Mouse (Mus musculus): ENCODE measurements around the gene Csf1. TPM values are rescaled to one million over a fixed set of nuclear protein-coding genes. Genes with fewer than 3 reads are reported as not detected.

Csf1 gene
- 46.3 and 50.4 TPM in 2 replicates for polyA plus RNA-seq (2012; rRNA removed)

DNA sequence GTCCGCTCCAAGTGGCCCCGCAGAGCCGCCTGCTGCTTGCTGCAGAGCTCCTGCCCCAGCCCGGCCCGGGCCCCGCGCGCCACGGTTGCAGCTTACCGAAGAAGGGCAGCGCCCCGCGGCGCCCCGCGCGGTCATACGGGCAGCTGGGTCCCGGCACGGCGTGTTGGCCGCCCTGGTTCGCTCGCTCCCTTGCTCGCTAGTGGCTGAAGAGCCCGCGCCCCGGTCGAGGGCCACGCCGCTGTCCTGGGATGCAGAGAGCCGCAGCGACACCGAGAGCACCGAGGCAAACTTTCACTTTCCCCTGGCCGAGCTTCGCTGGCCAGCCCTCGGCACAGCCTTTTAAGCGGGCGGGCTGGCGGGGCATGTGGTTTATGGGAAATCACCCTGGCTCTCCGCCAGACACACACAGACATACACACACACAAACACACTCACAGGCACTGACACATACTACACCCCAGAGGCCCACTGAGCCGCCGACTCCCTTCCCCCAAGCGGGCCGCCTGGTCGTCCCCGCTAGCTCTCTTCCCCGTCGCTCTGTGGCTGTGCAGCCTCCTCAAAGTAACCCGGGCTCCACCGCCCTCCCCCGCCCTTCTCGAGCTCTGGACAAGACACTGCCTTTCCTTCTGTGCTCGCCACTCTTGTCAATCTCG is at the start of gene Csf1:
Csf1 (minus strand) TSS at position 541 of the 653 bp plus-strand sequence.
- 1% methylated on average over 56 of the region's 56 CpGs for WGBS
- TF ChIP-seq POLR2A (IDR thresholded peaks at IDR 0.05; ENCODE audit: low read depth, low read length) = no peak; the same call in 1 of the 2 replicates
- no peak for TF ChIP-seq CTCF (IDR thresholded peaks at IDR 0.05; ENCODE audit: extremely low read depth, insufficient read depth, insufficient read length, insufficient replicate concordance)
- H3K27me3 ChIP-seq (ENCODE audit: control insufficient read depth, insufficient read depth, low read length) = no peaks in the 10 kb centered on the region

DNA sequence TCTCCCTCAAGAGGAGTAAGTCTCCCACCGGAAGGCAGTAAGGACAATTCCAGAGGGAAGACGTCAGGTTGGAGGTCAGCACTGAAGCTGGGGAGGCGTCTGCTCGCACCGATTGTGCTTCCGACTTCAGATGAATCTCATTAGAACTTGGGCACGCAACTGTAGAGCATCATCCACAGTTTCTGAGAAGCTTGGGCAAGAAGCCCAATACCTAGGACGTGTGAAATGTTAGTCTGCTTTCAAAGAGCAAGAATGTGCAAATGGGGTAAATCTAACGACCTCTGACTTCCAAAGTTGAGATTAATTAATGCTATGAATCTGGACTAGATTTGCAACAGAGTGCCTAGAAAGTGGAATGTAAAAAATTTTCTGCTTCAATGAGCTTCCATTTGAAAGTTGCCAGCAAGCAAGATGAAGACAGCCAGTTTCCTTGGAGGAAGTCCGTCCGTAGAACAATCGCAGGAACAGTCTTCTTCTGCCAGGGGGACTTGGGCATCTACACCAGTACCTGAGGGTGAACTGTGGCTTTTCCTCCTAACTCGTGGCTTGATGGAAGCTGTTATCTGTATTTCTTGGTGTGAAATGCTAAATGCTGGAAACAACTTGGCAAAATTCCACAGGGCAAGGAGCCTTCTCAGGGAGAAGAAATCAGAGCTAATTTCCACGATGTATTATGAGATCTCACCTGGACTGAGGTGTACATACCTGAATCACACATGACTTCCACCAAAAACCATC is 47.9 kb upstream of the Csf1 start:
- Histone ChIP-seq H3K36me3 (ENCODE audit: control insufficient read depth, insufficient read depth, low read length) (no peaks in the 10 kb centered on the region), H3K27ac (ENCODE audit: insufficient read depth, low read length) (no peak overlapping the region), H3K4me1 (ENCODE audit: control insufficient read depth, insufficient read depth, insufficient read length) (no peaks in the 10 kb centered on the region), H3K4me3 (ENCODE audit: extremely low read depth, insufficient read depth, insufficient read length) (no peak overlapping the region), H3K27me3 (ENCODE audit: control insufficient read depth, insufficient read depth, low read length) (no peaks in the 10 kb centered on the region)
- DNase-seq (ENCODE audit: low read depth in 1 of 2, low spot score in 2 of 2) = no peak
- WGBS = 83% methylated on average over 14 of the region's 14 CpGs
- TF ChIP-seq CTCF (IDR thresholded peaks at IDR 0.05; ENCODE audit: extremely low read depth, insufficient read depth, insufficient read length, insufficient replicate concordance) (no peak), POLR2A (IDR thresholded peaks at IDR 0.05; ENCODE audit: low read depth, low read length) (no peak)

More for the DNA sequence above, at the start of gene Csf1:
- peak within 1 kb of the TSS; percentile 77 for H3K4me3 ChIP-seq (ENCODE audit: extremely low read depth, insufficient read depth, insufficient read length)
- no peaks in the 10 kb centered on the region; the same call in 1 of the 2 replicates for H3K36me3 ChIP-seq (ENCODE audit: control insufficient read depth, insufficient read depth, low read length)
- H3K27ac ChIP-seq (ENCODE audit: insufficient read depth, low read length) = peak within 1 kb of the TSS; percentile 58
- H3K4me1 ChIP-seq (ENCODE audit: control insufficient read depth, insufficient read depth, insufficient read length) = peaks cover 5% of the 10 kb centered on the region; the same call in 1 of the 2 replicates
- DNase-seq (ENCODE audit: low read depth in 1 of 2, low spot score in 2 of 2) = peak; percentile 32 to 62

DNA sequence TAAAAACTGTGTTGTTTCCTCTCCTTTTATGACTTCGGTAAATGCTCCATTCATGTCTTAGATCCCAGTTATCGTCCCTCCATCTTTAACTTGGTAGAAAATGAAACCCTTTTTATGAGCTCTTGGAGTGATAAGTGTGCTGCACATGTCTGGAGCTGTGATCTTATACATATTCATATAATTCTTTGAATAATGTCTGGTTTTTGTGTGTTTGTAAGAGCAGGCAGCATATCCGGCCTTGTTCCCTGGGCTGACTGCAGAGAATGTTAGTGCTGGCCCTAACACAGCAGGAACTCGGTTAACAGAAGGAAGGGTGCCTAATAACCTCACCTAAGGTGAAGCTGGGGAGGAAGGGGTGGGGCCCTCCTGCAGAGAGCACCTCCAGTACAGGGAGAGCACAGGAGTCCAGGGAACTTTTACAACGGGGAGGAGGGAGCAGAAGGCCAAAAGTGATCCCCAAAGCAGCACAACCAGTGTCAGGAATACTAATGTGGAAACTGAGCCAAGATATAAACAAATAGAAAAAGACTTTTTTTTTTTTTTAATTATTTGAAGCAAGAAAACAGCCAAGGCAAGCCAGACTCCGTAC is 47.2 kb upstream of the Csf1 start:
- Histone ChIP-seq H3K27me3 (ENCODE audit: control insufficient read depth, insufficient read depth, low read length) (no peaks in the 10 kb centered on the region), H3K36me3 (ENCODE audit: control insufficient read depth, insufficient read depth, low read length) (no peaks in the 10 kb centered on the region), H3K4me3 (ENCODE audit: extremely low read depth, insufficient read depth, insufficient read length) (no peak overlapping the region), H3K4me1 (ENCODE audit: control insufficient read depth, insufficient read depth, insufficient read length) (no peaks in the 10 kb centered on the region), H3K27ac (ENCODE audit: insufficient read depth, low read length) (no peak overlapping the region)
- 61% methylated on average over 6 of the region's 6 CpGs for WGBS
- TF ChIP-seq CTCF (IDR thresholded peaks at IDR 0.05; ENCODE audit: extremely low read depth, insufficient read depth, insufficient read length, insufficient replicate concordance) = no peak
- TF ChIP-seq POLR2A (IDR thresholded peaks at IDR 0.05; ENCODE audit: low read depth, low read length) = no peak
- DNase-seq (ENCODE audit: low read depth in 1 of 2, low spot score in 2 of 2) = no peak

DNA sequence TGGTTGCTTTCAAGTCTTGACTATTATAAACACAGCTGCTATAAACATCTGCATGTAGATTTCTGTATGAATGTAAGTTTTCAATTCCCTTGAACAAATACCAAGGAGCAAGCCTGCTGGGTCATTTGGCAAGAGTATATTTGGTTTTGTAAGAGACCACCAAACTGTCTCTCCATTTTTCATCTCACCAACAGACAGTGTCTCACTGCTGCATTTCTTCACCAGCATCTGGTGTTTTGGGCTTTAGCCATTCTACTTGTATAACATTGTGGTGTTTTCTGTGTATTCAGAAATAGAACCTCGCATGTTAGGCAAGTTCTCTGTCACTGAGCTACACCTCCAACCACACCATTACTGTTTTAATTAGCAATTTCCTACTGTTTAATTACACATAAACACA is 46.6 kb upstream of the Csf1 start:
- TF ChIP-seq POLR2A (IDR thresholded peaks at IDR 0.05; ENCODE audit: low read depth, low read length) (no peak), CTCF (IDR thresholded peaks at IDR 0.05; ENCODE audit: extremely low read depth, insufficient read depth, insufficient read length, insufficient replicate concordance) (no peak)
- 83% methylated on average over 1 of the region's 1 CpGs for whole genome bisulfite sequencing
- no peak overlapping the region for H3K27ac ChIP-seq (ENCODE audit: insufficient read depth, low read length)
- no peaks in the 10 kb centered on the region for H3K27me3 ChIP-seq (ENCODE audit: control insufficient read depth, insufficient read depth, low read length)
- H3K4me1 ChIP-seq (ENCODE audit: control insufficient read depth, insufficient read depth, insufficient read length) = no peaks in the 10 kb centered on the region
- no peaks in the 10 kb centered on the region for H3K36me3 ChIP-seq (ENCODE audit: control insufficient read depth, insufficient read depth, low read length)
- no peak overlapping the region for H3K4me3 ChIP-seq (ENCODE audit: extremely low read depth, insufficient read depth, insufficient read length)
- DNase-seq (ENCODE audit: low read depth in 1 of 2, low spot score in 2 of 2) = no peak

DNA sequence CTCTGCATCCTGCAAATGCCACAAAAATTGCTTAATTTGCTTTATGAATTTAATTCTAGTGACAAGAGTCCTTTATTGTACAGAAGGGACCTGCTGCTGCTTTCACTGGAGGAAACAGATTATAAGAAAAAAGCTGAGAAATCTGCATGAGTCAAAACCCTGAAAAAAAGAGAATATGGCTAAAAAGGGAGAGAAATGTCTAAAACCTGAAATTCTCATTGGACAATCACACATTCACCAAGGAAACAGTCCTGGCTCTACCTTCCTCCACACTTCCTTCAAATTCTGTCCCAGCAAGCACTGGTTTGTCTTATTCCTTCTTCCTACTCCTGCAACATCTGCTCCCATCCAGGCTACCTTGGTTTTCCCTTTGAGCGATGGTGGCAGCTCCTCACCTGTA is 44.5 kb upstream of the Csf1 start:
- Histone ChIP-seq H3K4me1 (ENCODE audit: control insufficient read depth, insufficient read depth, insufficient read length) (no peaks in the 10 kb centered on the region), H3K27me3 (ENCODE audit: control insufficient read depth, insufficient read depth, low read length) (no peaks in the 10 kb centered on the region), H3K36me3 (ENCODE audit: control insufficient read depth, insufficient read depth, low read length) (no peaks in the 10 kb centered on the region), H3K27ac (ENCODE audit: insufficient read depth, low read length) (no peak overlapping the region), H3K4me3 (ENCODE audit: extremely low read depth, insufficient read depth, insufficient read length) (no peak overlapping the region)
- no peak for TF ChIP-seq CTCF (IDR thresholded peaks at IDR 0.05; ENCODE audit: extremely low read depth, insufficient read depth, insufficient read length, insufficient replicate concordance)
- no peak for TF ChIP-seq POLR2A (IDR thresholded peaks at IDR 0.05; ENCODE audit: low read depth, low read length)
- 81% methylated on average over 1 of the region's 1 CpGs for WGBS
- no peak for DNase-seq (ENCODE audit: low read depth in 1 of 2, low spot score in 2 of 2)

DNA sequence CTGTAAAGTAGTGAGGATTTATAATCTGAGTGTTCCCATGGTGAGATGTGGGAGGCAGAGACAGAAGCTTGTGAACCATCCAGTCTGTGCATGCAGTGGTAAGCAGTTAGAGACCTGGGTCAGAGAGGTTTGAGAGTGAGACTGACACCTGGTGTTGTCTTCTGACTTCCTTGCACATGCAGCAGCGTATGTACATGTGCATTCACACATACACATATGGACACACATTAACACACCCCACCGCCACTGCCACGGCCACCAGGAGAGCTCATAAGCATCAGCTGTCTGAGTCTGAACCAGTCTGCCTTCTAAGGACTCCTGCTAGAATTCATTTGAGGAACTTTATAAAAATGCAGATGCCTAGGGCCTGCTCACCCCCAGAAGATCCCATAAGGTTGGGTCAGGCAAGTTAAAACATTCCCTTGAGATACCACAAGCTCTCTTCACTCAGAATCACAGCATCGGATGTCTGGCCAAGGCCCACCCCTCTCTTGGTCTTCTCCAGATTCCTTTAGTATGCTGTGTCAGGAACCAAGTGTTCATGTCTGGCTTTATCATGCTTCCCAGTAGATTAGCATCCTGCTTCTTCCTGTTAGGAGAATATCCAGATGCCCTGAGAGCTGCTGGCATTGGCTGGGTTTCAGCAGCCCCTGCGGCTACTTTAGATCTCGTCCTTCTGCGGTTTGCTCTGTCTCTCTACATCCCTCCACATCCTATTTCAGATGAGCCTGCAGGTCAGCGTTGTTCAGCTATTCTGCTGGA is 42.1 kb upstream of the Csf1 start:
- DNase-seq (ENCODE audit: low read depth in 1 of 2, low spot score in 2 of 2) = no peak

More for the DNA sequence above, 42.1 kb upstream of the Csf1 start:
- H3K36me3 ChIP-seq (ENCODE audit: control insufficient read depth, insufficient read depth, low read length) = no peaks in the 10 kb centered on the region
- no peaks in the 10 kb centered on the region for H3K27me3 ChIP-seq (ENCODE audit: control insufficient read depth, insufficient read depth, low read length)
- no peaks in the 10 kb centered on the region for H3K4me1 ChIP-seq (ENCODE audit: control insufficient read depth, insufficient read depth, insufficient read length)
- no peak overlapping the region for H3K27ac ChIP-seq (ENCODE audit: insufficient read depth, low read length)
- no peak overlapping the region for H3K4me3 ChIP-seq (ENCODE audit: extremely low read depth, insufficient read depth, insufficient read length)
- TF ChIP-seq POLR2A (IDR thresholded peaks at IDR 0.05; ENCODE audit: low read depth, low read length) (no peak), CTCF (IDR thresholded peaks at IDR 0.05; ENCODE audit: extremely low read depth, insufficient read depth, insufficient read length, insufficient replicate concordance) (no peak)
- whole genome bisulfite sequencing = 86% methylated on average over 8 of the region's 8 CpGs
